Mouse (Mus musculus) monocyte, adult 2 months (primary cell): ENCODE results near the gene Npas3.

Source experiments
- DNase-seq, 2 experiments: peaks; one replicate each; pipeline ENCODE4 v3.0.0; 2022; ENCODE audit warnings: low spot score in 2 of 2, low read depth in 1 of 2

Npas3 gene

DNA sequence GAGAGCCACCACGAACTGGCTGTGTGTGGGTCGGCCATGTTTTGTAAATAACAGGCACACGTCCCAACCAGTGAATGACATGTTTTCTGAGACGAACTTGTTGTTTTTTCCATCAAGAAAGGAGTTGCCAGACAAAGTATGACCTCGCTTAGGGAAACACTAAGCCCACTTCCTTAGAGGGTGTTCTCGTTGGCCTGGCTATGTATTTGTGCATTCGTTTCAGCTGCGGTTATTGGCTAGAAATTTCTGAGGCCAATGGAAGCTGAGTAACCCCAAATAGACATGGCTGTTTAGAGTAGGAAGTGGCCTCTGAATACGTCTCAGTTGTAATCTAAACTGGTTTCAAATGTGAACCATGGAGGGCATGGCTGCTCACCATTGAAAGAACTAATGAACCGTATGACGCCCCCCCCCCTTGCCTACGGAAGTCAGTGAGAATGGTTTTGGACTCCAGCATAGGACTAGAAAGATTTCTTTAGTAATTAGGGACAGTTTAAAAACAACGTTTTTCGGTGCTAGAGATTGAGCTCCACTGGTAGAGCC is 523.0 kb downstream of the Npas3 start:
- no peak for DNase-seq

DNA sequence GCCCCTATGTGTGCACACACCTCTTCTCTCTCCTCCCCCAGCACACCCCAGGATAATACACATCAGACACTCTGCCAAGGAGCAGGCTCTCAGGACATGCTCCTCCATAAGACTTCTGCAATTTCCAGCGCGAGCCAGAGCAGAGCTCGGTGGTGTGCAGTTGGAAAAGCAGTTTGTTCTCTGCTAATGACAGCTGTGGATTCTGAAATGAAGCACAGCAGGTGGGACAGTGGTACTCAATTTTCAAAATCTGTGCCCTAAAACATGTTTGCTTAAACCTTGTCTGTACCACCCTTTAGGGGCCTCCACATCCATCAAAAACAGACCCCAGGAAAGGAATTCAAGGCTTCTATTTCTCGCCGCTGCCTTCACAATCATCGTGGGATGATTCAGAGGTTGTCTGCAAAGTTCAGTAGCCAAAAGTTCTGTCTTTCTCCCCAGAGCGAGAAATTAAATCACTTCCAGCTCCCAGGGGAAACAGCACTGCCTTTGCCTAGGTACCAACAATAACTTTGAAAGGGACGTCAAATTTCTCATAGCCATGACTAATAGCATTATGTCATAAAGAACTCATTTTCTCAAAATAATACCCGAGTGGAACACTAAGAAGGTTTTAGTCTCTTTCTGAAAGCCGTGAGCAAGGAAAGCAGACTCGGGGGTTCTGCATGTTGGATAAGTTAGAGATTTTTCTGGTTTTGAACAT is 533.5 kb downstream of the Npas3 start:
- no peak for DNase-seq

DNA sequence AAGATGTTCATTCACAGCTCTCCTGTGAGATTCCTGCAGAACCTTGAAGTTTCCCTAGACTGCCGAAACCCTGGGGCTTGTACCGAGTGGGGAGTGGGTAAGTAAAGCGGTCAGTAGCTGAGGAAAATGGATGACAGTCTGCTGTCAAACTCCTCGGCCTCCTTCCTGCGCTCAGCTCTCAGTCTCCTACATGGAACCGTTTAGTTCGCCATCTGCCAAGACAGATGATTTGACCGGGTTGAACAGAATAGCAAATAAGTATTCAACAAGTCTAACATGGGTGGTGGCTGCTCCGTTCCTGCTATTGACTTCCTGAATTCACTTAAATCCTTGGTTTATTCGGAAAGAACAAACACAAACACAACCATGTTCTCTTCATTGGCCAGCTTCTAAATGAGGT is 541.0 kb downstream of the Npas3 start:
- no peak for DNase-seq

DNA sequence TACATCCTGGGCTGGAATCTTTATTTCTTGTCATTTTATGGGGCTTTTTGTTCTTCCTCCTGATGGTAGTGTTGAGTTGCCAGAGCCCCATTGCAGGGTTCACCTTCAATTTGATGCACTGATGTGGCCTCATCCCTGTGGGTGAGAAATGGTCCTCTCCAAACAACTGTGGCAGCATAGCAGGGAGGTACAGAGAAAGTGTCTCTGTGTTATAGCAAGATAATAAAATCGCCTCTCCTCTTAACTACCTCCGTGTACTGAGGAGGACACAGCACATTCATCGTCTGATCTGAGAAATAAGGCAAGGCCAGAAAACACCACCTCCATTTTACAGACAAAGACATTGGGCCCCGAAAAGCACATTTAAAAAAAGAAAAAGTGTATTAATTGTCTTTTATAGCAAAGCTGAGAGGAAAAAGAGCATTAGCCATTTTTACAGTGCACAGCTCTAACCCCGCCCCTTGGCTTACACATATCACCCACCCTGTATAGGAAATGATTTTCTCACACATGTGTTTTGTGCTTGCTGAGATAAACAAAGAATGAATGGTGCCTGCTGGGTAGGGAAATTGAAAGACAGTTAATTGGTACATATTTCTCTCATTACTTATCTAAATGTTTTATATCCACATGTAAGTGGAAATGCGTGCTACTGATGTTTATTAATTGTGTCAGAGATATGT is 546.4 kb downstream of the Npas3 start:
- DNase-seq = no peak

DNA sequence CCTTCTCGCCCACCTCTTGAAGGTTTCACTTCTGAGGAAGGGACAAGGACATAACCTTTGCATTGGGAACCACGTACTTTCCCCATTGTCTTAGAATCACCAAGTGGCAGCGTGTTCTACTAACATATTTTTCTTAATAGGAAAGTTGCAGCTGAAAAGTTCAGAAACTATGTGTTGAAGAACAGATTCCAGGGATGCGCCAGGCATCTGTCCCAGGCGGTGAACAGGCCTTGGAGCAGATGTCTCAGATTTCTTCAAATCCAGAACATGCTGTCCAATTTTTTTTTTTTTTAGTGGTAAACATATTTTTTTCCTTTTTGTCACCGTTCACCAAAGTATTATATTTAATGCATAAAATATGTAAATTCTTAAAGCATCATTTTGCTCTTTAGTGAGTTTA is 553.4 kb downstream of the Npas3 start:
- no peak for DNase-seq

DNA sequence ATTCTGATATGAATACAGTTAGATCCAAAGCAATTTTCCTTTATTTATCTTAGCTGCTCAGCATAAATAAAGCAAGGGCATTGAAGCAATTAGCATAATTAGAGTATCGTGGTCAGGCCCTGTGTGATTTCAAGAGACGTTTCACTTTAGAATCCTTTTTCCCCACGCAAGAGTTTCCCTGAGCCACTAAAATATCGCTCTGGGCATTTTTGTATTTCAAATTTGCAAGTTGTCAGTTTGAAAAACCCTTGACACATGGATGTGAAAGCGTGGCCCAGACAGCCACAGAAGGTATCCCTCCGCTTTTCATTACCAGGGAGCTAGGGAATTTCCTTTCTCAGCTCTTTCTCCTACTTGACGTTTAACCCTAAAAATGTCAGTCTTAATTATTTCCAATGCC is 553.9 kb downstream of the Npas3 start:
- no peak for DNase-seq

DNA sequence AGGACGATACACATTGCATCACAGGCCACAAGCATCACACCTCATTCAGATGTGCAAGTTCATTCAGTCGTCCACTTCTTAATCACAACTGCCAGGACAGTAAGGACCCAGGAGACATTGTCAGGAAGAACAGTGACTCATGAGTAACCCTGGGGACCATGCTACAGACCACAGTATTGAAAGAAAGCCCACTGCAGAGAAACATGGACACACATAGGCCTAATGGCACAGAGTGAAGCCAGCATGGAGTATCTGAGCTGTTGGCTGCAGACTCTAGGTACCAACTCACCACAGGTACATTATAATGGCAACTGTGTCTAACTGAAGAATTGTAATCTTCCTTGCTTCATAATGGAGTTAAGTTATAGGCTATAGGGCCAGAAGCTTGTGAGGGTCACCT is 561.6 kb downstream of the Npas3 start:
- no peak for DNase-seq

DNA sequence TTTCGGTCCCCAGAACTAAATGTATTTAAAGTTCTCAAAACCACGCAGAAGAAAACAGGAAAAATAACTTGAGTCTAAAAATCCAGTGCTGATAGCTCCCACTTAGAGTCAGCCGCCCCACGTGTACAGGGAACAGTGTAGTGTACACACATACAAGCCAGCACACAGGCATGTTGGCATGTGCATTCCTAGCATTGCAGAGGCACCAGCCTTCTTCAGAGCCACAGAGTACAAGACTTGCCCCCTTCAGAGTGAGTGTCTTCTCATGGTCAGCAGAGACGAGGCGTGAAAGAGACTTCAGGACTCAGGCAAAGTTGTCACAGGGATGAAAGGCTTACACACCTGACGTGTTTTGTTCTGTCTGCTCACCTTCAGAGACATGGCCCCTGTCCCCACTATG is 565.8 kb downstream of the Npas3 start:
- DNase-seq = no peak

DNA sequence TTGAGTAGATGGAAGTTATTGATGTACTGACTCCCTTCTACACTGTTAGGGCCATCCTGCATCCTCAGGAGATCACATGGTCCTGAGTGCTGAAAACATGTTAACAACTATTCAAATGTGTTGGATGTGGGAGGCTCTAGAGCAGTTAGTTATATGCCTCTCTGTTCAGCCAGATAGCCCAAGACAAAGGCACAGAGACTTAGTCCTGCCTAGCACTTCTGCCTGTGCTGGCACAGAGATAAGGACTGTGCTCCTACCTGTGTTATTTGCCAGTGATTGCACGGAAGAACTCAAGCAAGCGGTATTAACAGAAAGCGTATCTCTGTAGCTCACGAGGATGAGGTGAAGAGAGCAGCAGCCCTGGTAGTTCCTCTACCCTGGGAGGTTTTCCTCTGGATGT is 571.5 kb downstream of the Npas3 start:
- no peak for DNase-seq

DNA sequence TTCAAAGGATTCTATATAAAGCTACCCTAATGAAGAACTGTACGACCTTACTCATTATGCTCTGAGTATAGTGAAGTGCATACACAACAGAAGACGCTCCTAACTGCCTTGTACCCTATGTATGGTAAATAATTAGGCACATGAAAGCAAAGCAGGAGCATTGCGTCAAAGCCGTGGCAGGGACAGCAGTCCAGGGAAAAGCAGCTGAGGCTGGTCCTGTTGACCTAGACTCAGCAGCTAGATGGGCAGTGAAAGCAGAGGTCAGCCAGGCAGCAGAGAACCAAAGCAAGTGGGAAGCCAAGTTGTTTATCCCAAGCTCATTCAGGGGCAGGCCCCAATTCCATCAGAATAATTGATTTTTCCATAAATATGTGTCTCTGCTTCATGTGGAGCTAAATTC is 574.4 kb downstream of the Npas3 start:
- DNase-seq = no peak

DNA sequence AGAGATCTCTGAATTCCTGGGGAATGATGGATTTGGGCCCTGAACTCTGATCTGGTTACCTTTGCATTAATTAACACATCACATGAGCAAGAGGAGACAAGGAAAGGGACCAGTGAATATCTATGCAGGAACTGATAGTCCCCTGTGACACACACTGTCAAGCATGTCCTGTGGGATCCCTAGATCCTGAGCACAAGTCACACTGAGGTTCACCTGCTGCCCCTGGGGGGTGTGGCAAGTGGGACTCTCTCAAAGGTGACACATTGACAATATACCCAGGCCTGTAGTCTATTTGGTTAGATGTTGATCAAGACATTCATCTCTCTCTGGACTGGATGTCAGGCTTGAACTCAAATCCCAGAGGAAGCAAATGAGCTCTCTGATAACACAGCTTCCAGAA is 576.8 kb downstream of the Npas3 start:
- no peak for DNase-seq

DNA sequence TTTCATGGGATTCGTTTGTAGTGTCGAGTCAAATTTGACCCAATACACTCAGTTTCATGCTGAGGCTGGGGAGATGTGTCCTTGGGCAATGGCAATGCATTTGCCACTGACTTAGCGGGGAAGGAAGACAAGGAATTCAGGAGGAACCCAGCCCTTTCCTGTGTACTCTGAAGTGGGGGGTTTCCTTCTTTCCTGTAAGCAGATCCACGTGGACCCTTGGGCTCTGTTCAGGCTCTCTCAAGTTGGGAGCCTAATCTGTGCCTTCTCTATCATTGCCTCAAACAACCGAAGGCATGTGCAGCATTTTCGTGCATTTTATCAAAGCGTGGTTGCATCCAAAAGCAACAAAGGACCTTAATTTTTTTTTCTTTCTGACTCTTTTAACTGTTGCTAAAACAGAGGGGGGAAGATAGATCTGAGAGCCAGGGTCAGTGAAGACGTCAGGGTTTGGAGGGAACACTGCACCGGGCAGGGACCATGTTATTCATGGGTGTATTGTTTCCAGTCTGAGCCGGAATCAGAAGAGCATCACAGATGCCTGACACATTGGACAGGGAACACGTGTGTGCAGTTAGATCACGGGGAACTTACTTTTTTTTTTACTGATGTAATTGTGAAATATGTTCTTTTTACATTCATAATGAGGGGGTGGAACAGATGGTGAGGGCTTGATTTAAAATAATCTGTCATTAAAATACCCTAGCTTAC is 577.6 kb downstream of the Npas3 start:
- DNase-seq = no peak

DNA sequence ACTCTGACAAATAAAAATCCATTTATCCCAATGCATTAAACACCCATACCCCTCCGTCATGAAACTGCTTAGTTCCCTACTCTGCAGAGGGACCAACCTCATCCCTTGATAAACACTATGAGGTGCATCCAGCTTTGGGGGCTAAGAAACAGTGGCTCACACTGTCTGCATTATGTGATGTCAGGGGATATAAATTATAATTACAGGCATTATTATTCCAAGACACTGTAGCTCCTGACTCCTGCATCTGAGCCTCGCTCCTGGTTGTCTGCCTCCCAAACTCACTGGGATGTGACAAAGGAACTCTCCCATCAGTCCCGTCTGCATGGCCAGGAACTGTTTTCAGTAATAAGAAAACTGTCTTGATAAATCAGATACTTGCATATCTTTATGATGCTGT is 578.3 kb downstream of the Npas3 start:
- no peak for DNase-seq

DNA sequence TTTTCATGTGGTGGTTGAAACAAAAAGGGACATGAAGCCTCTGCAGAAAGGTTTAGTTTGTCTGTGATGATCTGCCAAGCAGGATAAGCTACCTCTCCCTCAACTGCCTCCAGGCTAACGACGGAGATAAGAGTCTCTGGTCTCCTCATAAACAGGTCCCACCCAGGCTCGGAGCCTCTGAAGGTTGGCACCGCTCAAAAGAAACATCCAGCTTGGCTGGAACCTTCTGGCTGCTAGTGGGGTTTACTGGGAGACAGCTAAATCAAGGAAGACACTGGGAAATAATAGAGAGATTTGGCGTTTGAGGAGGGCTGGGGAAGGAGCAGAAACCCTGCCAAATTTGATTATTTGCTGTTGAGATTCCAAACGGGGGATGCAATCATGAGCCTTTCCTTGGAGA is 584.1 kb downstream of the Npas3 start:
- no peak for DNase-seq

DNA sequence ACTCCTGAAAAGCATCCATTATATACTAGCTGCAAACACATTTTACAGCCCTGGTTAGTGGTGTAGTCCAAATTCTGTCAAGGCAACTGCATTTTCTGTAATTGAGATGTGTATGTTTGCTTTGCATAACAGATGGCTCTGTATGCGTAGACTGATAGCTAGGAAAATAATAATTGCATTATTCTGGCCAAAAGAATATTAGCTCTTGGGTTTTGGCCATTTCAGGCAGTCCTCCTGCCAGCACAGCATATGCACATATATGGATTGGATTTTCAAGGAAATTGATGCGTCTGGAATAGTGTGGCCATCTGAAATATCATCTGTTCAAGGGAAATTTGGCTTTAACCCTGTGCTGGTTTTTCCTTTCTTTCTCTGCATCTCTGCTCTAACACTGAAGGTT is 584.9 kb downstream of the Npas3 start:
- no peak for DNase-seq

DNA sequence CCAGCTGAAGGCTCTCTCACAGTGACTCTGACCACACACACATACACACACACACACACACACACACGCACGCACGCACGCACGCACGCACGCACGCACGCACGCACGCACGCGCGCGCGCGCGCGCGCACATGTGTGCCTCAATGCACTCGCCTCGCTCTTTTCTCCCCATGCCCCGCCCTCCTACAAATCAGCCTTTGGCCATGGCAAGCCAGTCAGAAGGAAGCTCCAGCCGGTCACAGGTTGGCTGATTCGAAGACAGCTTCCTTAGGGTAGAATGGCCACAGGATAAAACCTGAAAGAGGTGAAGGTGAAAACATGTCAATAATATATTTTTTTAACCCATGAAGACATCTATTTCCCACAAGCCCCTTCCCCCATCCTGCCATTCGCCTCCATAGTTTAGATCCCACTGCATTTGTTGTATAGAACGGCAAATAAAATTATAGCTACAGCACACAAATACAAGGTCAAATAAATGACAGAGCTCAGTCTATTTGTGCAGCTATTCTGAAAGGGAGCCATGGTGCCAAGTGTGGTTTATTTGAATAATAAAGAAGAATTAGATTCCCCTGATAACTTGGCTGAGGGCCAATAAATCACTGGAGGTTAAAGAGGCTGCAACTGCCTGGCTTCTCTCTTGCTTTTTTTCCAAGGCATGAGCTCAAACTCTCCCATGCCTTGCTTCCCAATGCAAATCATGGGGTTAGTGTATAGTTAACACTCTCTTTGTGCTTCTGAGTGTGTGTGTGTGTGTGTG is 587.7 kb downstream of the Npas3 start:
- no peak for DNase-seq

DNA sequence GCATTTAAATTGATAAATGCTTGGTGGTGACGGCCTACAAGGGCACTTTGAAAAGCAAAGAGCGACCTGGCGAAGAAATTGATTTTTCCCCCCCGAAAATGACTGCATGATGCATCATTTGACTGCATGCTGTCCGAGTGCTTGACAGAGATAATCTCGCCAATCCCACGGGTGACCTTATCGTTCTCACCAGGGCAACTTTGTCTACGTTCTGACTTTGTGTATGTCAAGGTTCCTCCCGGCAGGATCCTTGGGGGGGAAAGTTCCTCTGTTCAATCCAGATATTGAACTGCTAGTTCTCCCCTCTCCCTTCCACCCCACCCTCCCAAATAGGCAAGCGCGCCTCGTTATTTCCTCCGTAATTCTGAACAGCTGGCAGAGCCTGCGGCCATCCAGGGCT is 588.9 kb downstream of the Npas3 start:
- no peak for DNase-seq

DNA sequence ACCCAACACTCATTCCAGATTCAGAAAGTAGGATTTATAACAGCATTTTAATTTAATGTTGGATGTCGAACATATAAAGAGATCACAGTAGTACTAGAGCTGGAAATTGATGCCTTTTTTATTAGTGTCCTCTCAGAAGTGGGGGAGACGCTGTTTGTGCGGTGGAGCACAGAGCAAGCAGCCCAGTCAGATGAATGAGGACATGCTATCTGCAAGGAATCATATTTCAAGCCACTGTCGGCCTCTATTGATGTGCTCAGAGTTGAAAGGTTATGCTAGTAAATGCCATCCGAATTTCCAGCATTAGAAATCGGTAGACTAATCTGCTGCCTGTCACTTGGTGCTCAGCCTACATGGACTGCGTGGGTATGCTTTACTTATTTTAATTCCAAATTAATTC is 590.1 kb downstream of the Npas3 start:
- DNase-seq = no peak

DNA sequence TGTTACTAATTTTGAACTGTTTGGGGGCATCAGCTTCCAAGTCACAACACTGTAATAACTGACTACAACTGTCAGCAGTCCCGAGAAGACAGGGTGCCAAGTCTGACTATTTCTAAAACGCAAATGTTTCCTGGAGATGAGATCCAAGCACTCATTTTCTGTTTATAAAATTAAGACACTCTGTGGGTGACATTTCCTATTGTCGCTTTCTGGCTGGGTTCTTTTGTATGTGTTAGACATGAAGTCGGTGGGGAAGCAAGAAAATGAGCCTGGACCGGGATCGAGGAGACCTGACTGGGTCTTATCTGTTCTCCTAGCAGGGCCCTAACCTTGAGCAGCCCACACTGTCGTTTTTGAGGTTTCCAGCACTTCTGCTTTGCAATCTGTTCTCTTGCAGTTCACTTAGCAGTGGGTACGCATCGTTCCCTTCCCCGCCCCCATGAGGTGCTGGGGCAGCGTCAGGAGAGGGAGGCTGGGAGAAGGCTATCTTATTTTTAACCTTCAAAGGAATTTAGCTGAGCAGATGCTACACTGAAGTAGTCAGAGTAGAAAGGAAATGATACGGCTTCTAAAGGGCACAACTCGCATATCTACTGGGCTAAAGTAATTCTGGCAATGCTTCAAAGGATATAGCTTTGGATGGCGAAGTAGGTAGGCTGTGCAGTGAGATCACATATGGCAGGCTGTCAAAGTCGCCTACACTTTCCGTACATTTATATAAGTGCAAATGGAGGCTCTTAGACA is 593.6 kb downstream of the Npas3 start:
- no peak for DNase-seq

DNA sequence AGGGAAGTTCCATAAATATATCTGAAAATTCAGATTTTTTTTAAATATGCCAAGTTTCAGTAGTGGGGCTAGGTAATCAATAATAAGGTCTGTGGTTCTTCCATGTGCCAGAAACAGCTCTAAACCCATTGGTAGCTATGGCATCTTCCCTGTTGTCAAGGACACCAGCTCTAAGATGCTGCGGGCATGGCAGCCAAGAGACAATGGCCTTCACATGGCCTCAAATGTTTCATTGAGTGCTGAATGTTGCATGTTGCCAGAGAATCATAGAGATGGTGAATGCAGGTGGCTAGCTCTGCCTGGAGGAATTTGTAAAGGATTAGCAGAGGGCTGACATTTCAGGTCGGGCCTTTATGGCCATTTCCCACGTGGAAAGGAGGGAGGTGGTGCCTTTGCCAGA is 595.1 kb downstream of the Npas3 start:
- no peak for DNase-seq

DNA sequence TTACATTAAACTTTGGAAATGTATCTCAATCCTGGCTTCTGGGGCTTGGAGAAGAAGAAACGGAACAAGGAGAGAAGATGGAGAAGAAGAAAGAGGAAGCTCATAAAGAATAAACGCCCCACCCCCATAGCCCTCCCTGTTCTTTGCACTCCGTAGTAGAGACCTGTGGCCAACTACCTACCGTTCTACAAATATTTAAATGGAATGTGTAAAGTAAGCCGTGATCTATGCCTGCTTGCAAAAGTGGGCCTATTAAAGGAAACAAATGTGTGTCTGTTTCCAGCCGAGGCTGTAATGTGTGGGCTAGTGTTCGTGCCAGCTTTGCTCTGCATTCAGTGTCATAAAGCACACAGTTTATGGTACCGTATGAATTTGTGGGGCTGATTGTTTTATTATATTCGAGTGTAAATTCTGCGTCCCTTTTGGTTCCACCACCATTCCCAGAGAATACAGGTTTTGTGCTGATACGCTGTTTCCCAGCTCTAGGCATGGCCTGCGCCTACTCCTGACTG is 597.7 kb downstream of the Npas3 start:
- no peak for DNase-seq
